Mouse (Mus musculus) macrophage (primary cell): Measurements from ENCODE around the gene Brms1. TPM values are rescaled to one million over a fixed set of nuclear protein-coding genes. Genes with fewer than 3 reads are reported as not detected.
"Not testable (repeated sequence)": the region's sequence is repeated elsewhere in the genome, so short reads cannot be mapped to it uniquely, and the experiment has no call there.

Experiments
- H3K27ac ChIP-seq: fragments of 350-480 bp; formaldehyde crosslinking; 2 replicates; pipeline ENCODE4 v1.9.0; 2021
- H3K36me3 ChIP-seq: fragments of 350-480 bp; formaldehyde crosslinking; 2 replicates; pipeline ENCODE4 v1.9.0; 2021; ENCODE audit errors: inconsistent target
- H3K4me3 ChIP-seq: fragments of 350-480 bp; formaldehyde crosslinking; 2 replicates; pipeline ENCODE4 v1.9.0; 2021; ENCODE audit errors: inconsistent target
- H3K79me2 ChIP-seq: fragments of 350-480 bp; formaldehyde crosslinking; 2 replicates; pipeline ENCODE4 v1.9.0; 2021; ENCODE audit errors: inconsistent target
- WGBS: methylation state at CpG from one replicate; pipeline ENCODE4 v1.1.7; 2026; ENCODE audit warnings: inconsistent platforms; ENCODE audit not compliant: missing documents; 5-methylcytosine and 5-hydroxymethylcytosine counted together
- polyA plus RNA-seq: library from polyadenylated mRNA; stranded (reverse); fragments of 250-400 nt; gene quantifications from 3 replicates; pipeline ENCODE4 v1.2.4, GENCODE M21; 2018; ENCODE audit warnings: inconsistent platforms
- total RNA-seq, 78 experiments: library from RNA; depleted of rRNA; stranded (reverse); fragments of 250-400 nt; gene quantifications; 1 replicate in 9 of 78; 2 replicates in 24 of 78; 3 replicates in 43 of 78; 4 replicates in 2 of 78; pipeline ENCODE4 v1.2.4; 2018; ENCODE audit warnings: inconsistent platforms in 56 of 78

The Brms1 gene
- total RNA-seq (2018; cell fraction: chromatin; rRNA removed): 100 to 1,000 TPM in 1 of 26 experiments, 10 to 100 TPM in 25; 31.2 to 121 (median 57.1) TPM
- 10 to 100 TPM; 49.8 to 77.1 (median 63.8) TPM for total RNA-seq (2018; cell fraction: cytosol; rRNA removed)
- total RNA-seq (2018; cell fraction: nucleus; rRNA removed): 10 to 100 TPM; 26.9 to 51.7 (median 40.5) TPM
- polyA plus RNA-seq: 61.2 to 78.9 TPM (median 63.9 TPM) in 3 replicates

DNA sequence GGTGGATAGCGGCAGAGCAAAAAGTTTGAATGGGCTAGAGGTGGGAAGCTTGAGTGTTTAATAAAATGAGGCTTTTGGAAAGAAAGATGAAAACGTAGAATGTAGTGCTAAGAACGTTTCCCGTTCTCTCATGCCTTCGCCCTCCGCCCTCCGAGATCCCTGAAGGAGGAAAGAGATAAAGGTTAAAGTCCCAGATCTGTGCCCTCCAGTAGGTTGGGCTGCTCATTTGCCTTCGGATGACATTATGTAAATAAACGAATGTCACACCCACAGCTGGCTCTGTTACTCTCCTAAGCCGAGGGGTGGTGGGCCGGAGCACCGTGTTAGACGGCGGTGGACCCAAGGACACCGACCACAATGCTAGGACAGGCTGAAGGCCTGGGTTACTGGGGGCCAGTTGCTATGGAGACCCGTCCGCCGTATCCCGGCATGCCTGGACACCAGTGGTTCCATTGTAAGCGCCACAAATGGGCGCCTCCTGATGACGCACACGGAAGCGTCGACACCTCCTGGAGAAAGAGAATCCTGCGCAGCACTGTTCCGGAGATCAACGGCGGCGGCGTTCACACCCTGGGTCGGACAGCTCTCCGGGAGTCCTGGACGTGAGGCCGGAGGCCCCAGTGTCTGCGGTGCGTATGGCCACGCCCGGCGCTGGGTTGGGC, at the start of gene Brms1:
Brms1 (plus strand) TSS at position 493 of the 662 bp plus-strand sequence.
- peaks cover 57% of the 10 kb centered on the region for H3K79me2 ChIP-seq
- H3K4me3 ChIP-seq: peak within 1 kb of the TSS; percentile 92
- H3K27ac ChIP-seq: peak within 1 kb of the TSS; percentile 51
- H3K36me3 ChIP-seq: peaks cover 7% of the 10 kb centered on the region; the same call in 1 of the 2 replicates
- 5% methylated on average over 40 of the region's 40 CpGs for WGBS

DNA sequence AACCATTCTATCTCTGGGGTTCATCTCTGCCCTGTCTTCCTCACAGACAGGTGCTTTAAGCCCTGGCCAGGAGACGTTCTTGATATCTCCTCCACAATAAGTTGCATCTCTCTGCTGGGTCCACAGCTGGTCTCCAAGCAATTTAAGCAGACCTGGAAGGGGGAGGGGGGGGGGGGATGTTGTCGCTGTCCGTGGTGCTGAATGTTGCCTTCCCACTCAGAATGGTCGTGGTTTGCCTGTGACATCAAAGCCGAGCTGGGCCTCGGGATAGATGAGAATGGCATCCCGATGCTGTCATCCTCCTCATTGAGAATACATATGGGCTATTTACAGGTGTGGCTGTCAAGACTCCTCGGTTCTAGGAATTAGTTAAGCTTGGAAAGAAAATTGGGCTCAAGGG, 48.8 kb upstream of the Brms1 start:
- Histone ChIP-seq H3K79me2 (no peaks in the 10 kb centered on the region), H3K4me3 (no peak overlapping the region), H3K27ac (no peak overlapping the region), H3K36me3 (no peaks in the 10 kb centered on the region)
- whole genome bisulfite sequencing: 18% methylated on average over 8 of the region's 8 CpGs

DNA sequence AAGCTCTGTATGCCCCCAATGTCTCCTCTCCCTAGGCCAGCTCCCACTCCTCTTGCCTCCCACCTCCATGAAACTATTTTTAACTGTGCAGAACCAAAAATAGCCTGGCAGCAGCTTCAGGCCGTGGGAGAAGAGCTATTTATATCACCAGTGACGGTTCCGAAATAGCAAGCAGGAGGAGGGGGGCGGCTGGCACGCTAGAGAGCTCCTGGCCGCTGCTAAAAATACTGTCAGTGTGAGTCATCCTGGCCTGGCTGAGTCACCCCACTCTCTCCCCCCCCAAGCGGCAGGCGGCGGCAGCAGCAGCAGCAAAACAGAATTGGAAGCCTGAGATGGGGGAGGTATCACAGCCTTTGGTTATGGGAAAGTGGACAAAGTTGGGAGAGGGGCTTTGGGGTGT, 48.2 kb upstream of the Brms1 start:
- H3K79me2 ChIP-seq: no peaks in the 10 kb centered on the region
- H3K27ac ChIP-seq: no peak overlapping the region
- H3K4me3 ChIP-seq: no peak overlapping the region
- H3K36me3 ChIP-seq: no peaks in the 10 kb centered on the region
- whole genome bisulfite sequencing: 3% methylated on average over 9 of the region's 9 CpGs

DNA sequence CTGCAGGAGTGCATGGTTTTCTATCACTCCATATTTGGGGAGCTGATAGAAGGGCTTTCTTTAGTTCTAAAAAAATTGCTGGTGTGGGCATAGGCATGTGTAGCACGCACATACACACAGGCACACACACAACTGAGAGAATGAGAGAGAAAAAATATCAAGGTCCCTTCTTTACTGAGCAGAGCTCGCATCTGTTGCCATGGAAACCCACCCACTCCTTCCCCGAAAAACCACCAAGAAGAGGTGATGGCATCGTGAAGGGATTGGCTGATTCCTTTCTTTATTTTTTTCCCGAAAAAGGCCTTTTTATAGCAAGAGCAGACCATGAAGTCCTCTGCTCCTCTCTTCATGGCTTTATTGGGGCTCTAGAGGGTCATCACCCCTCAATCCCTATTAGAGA, 47.1 kb upstream of the Brms1 start:
- no peak overlapping the region for H3K4me3 ChIP-seq
- H3K36me3 ChIP-seq: no peaks in the 10 kb centered on the region
- 63% methylated on average over 5 of the region's 5 CpGs for WGBS

DNA sequence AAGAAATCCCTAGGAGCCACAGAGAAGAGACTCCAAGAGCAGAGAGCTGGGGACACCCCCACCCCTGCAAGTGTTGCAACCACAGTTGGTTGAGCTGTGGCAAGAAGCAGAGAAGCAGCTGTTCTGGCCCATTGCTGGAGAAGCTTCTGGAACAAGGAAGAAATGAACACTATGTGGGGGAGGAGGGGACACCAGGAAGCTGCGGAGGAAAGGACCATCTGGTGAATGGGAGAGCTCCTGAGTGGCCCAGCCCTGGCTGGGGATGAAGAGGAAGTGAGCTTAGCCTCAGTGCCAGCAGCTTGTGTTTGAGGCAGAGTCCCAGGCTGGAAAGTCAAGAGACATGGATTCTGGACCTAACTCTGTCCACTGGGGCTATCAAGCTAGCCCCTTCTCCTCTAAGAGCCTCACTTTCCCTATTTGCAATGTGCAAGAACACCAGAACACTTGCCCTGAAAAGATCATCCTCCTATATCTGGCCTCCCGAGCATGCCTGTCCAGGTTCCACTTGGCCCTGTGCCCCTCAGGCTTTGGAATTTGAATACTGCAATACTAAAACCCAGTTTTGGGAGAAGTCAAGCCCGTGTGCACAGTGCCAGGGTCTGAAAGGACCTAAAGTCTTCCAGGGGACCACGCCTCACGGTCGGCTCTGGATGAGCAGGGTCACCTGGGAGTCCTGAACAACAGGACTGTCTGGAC, 41.6 kb upstream of the Brms1 start:
- WGBS: 63% methylated on average over 6 of the region's 6 CpGs
- no peaks in the 10 kb centered on the region for H3K36me3 ChIP-seq
- H3K27ac ChIP-seq: no peak overlapping the region
- H3K79me2 ChIP-seq: no peaks in the 10 kb centered on the region
- H3K4me3 ChIP-seq: no peak overlapping the region

More for the DNA sequence above, 47.1 kb upstream of the Brms1 start:
- no peaks in the 10 kb centered on the region for H3K79me2 ChIP-seq
- no peak overlapping the region for H3K27ac ChIP-seq

DNA sequence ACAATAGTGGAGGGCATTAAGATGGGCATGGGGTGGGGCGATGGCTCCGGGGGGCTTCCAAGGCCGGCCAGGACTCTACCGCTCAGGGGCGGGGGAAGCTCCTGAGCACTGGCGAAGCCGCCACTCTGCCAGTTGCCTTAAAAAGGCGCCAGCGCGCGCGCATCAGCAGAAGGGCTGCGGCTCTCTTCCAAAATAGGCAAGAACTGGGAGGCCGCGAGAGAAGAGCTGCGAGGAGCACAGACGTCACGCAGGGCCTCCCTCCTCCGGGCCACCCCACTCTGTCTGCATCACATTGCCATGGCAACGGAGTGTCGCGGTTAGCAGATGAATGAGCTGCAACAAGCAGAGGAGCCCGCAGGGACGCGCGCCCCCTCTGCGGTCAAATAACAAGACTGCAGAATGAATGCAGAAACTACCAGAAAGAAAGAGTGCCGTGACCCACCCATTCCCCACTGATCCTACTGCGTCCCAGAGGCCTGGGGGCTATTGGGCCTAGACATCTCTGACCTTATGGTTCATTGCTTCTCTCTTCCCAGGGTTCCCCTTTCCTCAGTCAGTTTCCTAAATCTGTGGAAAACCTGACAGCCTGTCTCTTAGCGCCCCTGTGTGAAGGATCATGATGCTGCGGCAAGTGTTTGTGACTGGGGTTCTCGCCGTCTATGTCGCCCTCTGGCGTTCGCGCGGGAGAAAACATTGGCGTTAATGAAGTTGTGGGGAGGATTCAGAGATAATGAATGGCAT, 39.3 kb upstream of the Brms1 start:
- Histone ChIP-seq H3K4me3 (no peak overlapping the region), H3K79me2 (no peaks in the 10 kb centered on the region), H3K36me3 (no peaks in the 10 kb centered on the region), H3K27ac (no peak overlapping the region)
- WGBS: 3% methylated on average over 39 of the region's 39 CpGs

DNA sequence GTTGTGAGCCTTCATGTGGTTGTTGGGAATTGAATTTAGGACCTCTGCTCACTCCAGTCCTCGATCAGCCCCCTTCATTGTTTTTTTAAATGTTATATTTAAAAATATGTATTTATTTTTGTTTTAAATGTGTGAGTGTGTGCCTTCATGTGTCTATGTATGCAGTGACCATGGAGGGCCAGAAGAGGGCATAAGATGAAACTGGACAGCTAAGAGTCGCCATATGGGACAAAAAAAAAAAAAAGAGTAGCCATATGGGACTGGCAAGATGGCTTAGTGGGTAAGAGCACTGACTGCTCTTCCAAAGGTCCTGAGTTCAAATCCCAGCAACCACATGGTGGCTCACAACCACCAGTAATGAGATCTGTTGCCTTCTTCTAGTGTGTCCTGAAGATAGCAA, 37.5 kb upstream of the Brms1 start:
- WGBS: 40% methylated on average over 2 of the region's 2 CpGs
- not testable (repeated sequence) for H3K27ac ChIP-seq, H3K4me3 ChIP-seq, H3K36me3 ChIP-seq, H3K79me2 ChIP-seq

DNA sequence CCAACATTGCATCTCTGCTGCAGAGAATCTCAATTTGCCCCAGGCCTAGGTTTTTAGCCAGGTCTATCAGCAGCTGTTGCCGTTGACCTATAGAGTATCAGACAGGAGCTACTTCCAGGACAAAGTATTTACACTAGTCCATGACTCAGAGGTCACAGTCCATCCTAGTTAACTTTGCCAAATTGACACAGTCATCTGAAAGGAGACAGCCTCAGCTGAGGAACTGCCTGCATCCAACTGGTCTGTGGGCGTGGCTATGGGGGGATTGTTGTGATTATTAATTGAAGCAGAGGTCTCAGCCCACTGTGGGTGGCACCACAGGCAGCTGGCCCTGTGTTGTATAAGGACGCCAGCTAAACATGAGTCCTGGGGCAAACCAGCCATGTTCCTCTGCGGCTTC, 36.2 kb upstream of the Brms1 start:
- WGBS: 81% methylated on average over 4 of the region's 4 CpGs
- Histone ChIP-seq H3K79me2 (no peaks in the 10 kb centered on the region), H3K4me3 (no peak overlapping the region), H3K27ac (no peak overlapping the region), H3K36me3 (no peaks in the 10 kb centered on the region)

DNA sequence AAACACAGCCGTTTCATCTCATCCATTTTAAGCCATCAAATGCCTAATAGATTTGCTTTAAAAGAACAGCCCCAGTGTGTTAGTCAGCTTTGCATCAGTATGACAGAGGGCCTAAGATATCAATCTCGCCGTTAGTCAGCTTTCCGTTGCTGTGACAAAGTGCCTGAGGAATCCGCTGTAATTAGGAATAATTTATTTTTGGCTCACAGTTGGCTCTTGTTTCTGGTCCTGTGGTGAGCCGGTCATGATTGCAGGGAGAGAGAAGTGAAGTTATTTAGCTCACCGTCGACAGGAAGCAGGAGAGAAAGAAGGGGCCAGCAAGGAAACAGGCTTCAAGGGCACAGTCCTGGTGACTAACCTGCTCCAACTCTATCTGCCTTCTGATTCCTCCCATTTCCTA, 28.0 kb upstream of the Brms1 start:
- H3K79me2 ChIP-seq: no peaks in the 10 kb centered on the region
- no peaks in the 10 kb centered on the region for H3K36me3 ChIP-seq
- no peak overlapping the region for H3K27ac ChIP-seq
- 51% methylated on average over 8 of the region's 8 CpGs for WGBS
- H3K4me3 ChIP-seq: no peak overlapping the region

DNA sequence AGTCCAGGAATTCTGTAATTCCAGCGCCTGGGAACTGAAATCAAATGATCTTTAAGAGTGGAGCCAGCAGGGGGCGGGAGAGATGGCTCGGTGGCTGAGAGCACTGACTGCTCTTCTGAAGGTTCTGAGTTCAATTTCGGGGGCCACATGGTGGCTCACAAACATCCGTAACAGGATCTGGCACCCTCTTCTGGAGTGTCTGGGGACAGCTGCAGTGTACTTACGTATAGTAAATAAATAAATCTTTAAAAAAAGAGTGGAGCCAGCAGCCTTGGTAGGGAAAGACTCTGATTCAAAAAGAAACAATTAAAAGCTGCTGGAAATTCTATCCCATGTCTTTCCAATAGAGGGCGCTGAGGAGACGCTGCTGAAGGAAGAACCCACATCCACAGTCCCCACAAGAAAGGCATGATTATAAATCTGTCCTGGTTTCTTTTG, 26.2 kb upstream of the Brms1 start:
- H3K4me3 ChIP-seq: no peak overlapping the region
- H3K27ac ChIP-seq: no peak overlapping the region
- H3K36me3 ChIP-seq: no peaks in the 10 kb centered on the region
- H3K79me2 ChIP-seq: no peaks in the 10 kb centered on the region
- 12% methylated on average over 8 of the region's 8 CpGs for WGBS

DNA sequence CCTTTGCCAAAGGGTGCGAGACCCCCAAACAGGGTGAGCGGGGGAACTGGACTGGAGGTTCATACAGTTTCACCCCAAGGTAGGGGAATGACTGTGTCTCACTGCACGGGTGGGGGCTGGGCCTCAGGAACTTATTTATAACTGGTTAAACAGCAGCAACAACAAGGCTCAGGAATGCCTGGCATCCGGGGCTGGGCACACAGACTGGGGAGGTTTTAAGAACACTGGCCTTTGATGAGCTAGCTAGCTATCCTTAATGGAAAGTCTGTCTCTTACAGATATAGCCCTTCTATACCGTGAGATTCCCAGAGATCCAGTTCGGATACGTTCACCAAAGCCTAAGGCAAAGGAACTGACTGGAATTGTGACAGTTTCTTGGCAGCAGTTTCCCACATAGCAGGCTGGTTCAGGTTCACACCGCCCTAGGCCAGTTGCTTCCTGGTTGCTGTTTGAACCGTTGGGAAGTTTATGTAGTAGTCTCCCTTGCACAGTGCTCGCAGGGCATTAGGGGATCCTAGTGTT, 24.9 kb upstream of the Brms1 start:
- no peaks in the 10 kb centered on the region for H3K79me2 ChIP-seq
- 49% methylated on average over 10 of the region's 10 CpGs for WGBS
- H3K27ac ChIP-seq: no peak overlapping the region
- no peak overlapping the region for H3K4me3 ChIP-seq
- no peaks in the 10 kb centered on the region for H3K36me3 ChIP-seq

DNA sequence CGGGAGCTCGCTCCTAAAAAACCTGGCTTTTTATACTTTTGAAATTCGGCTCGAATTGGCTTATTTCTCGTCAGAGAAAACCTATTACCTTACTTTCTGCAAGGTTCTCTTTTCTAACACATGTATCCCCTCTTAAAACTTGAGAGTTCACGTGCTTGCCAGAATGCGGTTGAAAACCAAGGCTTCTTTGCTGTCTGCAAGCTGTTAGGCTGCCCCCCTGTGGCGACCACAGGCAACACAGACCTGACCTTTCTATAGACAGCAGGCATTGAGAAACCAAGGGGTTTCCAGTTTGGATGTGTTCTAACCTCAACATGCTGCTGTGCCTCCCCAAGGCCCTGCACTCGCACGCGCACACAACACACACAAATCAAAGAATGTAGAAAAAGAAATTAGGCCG, 24.4 kb upstream of the Brms1 start:
- Histone ChIP-seq H3K79me2 (no peaks in the 10 kb centered on the region), H3K27ac (no peak overlapping the region), H3K36me3 (no peaks in the 10 kb centered on the region), H3K4me3 (no peak overlapping the region)
- WGBS: 23% methylated on average over 11 of the region's 12 CpGs

DNA sequence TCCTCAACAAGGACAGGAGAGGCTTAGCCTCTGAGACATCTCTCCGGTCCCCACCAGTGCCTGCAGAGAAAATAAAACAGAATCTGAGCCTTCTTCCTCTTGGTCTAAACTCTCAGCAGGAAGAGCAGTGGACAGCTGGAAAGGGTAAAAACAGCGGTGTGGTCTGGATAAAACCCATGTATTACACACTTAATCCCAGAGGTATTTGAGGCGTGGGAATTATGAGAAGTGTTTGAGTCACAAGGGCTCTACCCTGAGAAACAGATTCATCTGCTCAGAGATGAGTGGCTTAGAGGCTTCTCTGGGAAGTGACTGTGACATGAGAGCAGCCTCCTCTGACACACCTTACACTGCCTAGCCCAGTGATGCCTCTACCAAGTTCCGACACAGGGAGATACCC, 23.5 kb upstream of the Brms1 start:
- 91% methylated on average over 4 of the region's 4 CpGs for WGBS
- H3K36me3 ChIP-seq: no peaks in the 10 kb centered on the region
- no peaks in the 10 kb centered on the region for H3K79me2 ChIP-seq
- H3K4me3 ChIP-seq: no peak overlapping the region
- no peak overlapping the region for H3K27ac ChIP-seq

DNA sequence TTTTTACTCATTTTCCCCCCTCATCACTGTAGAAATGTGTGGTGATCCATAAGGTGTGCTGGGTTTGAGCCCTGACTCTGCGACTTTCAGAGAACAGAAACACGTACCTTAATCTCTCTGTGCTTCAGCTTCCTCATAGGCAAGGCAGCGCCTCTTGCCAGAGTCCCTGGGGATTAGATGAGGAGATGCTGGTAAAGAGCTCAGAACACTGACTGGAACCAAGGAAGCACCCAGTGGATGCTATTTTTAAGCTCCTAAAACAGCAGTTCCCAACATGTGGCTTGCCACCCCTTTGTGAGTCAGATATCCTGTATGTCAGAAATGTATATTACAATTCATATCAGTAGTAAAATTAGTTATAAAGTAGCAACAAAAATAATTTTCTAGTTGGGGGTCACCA, 23.0 kb upstream of the Brms1 start:
- no peaks in the 10 kb centered on the region for H3K36me3 ChIP-seq
- H3K79me2 ChIP-seq: no peaks in the 10 kb centered on the region
- H3K4me3 ChIP-seq: no peak overlapping the region
- H3K27ac ChIP-seq: 0 out of 2 replicates have a peak overlapping the region, but pooled peaks have one; percentile 8
- WGBS: 100% methylated on average over 3 of the region's 3 CpGs
